Mouse (Mus musculus) lung, postnatal 14 days (tissue): ENCODE data around the gene Galntl6.

Experiments
- DNase-seq: peaks from one replicate; pipeline ENCODE4 v3.0.0; 2021

Galntl6 gene

DNA sequence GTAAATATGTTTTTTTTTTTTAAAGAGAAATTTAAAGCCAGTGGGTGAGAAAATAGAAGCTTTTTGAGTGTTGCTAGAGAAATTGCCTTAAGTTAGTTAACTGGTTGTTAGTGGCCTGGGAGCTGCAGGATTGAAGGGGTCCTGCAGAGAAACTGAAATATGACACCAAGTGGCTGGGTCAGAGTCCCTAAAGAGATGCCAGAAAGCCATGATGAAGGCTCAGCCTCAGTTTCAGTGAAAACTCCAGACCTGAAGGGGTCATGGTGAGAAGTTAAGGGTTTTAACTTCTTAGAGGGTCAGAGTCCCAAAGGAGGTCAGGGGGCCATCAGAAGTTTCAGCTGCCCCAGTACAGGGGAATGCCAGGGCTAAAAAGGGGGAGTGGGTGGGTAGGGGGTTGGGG is 1155.0 kb downstream of the Galntl6 start:
- no peak for DNase-seq

DNA sequence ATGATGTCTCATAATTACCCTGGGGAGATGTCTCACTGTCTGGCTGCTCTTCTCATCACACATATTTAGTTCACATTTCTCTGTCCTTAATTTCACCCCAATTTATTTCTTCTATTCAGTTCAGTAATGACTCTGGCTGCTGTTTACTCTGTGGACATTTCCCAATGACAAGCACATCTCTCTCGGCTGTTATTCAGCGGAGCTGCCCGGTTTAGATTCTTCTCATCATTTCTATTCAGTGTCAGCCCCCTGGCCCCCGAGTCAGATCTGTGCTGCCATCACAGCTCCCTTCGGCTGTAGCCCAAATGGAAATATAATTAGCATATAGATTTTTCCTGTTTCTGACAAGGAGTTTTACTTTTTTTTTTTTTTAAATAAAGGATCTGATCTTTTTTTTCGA is 1158.4 kb downstream of the Galntl6 start:
- DNase-seq: no peak

GRCm38 (mm10) chr8:57743636-57744035 is 1168.8 kb downstream of the Galntl6 start:
- DNase-seq: no peak

- no peak for DNase-seq
Measured at GRCm38 (mm10) chr8:57741983-57742382, 1170.5 kb downstream of the Galntl6 start.

DNA sequence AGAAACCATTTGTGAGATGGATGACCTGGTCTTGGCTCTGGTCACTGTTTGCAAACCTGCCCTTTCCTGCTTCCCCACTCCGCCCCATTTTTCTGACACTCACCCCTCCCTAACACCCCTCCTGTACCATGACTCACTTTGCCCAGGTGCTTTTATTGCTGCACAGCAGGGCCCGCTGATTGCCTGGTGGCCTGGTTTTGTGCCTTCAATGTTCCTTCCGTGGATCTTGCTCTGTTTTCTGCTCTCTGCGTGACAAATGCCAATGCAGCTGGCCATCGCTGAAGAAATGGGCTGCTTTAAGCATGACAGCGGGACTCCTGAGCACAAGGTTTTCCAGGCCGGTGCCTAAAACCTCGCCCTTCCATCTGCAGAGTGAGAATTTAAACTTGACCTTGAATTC is 1171.1 kb downstream of the Galntl6 start:
- DNase-seq: no peak

GRCm38 (mm10) chr8:57737281-57737680 is 1175.2 kb downstream of the Galntl6 start:
- no peak for DNase-seq

- no peak for DNase-seq
Measured at GRCm38 (mm10) chr8:57732795-57733194, 1179.6 kb downstream of the Galntl6 start.

DNA sequence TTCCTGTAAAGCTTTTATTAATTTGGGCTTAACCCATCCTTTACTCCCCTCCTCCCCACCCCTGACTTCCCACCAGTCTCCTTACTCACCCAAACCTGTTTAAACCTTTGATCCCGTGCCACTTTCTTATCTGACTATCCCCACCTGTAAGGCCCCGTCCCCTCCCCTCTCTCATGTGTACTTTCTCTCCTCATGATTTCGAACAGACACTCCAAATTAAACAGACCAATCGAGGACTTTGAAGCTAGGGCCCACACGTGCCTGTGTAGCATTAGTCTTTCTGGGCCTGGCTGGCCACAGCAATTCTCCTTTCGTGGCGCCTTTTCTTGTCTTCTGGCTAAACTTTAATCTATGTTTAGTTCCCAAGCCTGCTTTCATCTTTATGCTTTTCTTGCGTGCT is 1180.8 kb downstream of the Galntl6 start:
- no peak for DNase-seq

DNA sequence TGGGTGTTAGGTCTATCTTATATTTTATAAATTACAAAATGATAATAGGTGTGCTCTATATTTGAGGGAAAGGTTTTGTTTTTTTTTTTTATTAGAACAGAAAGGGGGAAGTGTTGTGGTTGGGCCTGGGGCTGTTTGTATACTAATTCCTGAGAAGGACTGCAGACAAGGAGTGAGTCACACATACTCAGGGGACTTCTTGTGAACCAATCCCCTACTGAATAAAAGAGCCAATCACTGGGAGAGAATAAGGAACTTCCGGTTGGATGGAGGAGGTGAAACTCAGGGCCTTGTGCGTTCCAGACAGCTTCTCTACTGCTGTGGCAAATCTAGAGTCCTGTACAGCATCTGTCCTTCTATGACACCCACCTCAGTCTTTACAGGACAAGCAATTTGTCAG is 1184.2 kb downstream of the Galntl6 start:
- DNase-seq: no peak

- no peak for DNase-seq
Measured at GRCm38 (mm10) chr8:57724843-57725627, 1187.4 kb downstream of the Galntl6 start.
